Mouse (Mus musculus) T-helper 2 cell (primary cell): ENCODE results near the gene Nudcd3.

Source experiments
- in situ Hi-C: fragments of 300-600 bp; cut with MboI, MseI; formaldehyde crosslinking; loops from one replicate; pipeline ENCODE4 v1.15.1; 2025; ENCODE audit warnings: high pct_unique_total_duplicates

Gene Nudcd3

DNA sequence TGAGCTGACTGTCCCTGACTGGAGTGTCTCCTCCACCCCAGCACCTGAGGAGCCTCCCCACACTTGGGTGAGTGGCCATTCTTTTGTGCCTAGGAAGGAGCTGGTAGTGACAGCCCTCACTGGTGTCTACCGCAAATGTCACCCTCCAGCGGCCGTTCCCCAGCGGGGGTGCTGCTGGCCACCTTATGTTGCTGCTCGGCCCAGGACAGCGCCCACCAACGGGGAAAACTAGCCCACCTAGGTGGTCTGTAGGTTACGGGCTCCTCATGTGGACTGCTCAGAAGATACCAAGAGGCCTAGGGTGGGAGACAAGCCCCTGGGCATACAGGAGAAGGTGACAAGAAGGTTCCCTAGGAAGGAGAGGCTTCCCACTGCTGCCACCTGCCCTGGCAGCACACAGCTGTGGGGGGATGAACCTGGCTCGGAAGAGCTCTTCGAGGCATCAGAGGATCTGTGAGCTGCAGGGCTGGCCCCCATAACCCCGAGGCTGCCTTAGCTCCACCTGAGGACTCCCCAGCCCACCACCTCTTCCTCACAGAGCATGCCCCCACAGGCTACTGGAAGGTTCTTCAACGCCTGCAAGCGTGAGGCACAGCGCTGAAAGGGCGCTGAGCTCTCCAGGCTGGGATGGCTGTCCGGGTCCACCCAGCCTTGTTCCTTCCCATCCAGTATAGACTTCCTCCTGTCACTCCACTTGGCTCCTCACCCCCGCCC lies 136.6 kb downstream of the Nudcd3 start:
- in situ Hi-C loops = no loop called here

DNA sequence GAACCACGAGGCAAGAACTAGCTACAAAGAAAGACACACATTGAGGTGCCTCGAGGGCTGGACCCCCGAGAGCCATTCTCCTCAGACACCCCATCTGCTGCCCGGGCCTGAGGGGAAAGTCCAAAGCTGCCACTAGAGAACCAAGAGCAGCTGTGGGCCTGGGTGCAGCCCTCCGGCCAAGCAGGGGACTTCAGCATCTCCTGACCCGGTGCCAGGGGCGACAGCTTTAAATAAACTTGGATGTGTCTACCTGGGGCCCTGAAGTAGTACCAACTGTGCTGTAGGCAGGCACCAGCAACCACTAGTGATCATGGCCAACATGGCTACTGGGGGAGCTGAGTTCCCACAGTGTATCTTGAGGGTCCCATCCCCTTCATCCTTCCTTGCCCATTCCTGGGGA lies 137.2 kb downstream of the Nudcd3 start:
- in situ Hi-C loops = no loop called here

DNA sequence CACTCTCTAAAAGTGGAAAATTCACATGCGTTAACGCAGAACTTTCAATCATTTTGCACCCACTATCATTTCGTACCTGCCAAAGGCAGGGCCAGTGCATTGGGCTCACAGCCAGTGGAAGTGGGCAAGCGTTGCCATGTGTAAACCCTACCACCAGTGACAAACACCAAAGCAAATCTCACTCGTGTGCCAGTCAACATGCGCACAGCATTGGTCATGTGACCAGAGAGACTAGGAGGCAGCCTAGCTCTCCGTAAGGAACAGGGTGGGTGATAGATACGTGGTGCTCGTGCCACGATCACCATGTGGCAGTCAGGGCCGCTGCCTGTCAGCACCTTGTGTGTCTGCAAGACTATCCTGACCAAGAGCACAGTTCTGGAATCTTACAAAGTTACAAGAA lies 137.9 kb downstream of the Nudcd3 start:
- in situ Hi-C loops = no loop called here

GRCm38 (mm10) chr11:6061891-6062290 lies 138.3 kb downstream of the Nudcd3 start:
- in situ Hi-C loops = no loop called here

DNA sequence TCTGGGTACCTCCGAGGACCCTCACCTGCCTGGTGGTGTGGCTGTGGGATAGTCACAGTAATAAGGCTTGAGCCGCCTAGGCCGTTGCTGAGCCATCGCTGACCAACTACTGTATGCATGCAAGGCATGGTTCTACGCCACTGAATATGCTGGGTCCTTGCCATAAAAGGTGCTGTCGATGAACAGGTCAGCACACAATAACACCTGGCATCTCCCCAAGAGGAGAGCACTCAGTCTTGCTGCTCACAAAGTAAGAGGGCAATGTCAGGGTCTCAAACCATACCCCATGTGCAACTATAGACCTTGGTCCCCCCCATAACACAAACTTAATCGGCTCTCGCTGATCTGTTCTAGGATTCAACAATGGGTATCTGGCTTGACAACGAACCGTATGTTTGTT lies 141.1 kb downstream of the Nudcd3 start:
- in situ Hi-C loops = no loop called here
